8 mouse cellular contexts compared by ENCODE assay signal in the genomic region with DNA sequence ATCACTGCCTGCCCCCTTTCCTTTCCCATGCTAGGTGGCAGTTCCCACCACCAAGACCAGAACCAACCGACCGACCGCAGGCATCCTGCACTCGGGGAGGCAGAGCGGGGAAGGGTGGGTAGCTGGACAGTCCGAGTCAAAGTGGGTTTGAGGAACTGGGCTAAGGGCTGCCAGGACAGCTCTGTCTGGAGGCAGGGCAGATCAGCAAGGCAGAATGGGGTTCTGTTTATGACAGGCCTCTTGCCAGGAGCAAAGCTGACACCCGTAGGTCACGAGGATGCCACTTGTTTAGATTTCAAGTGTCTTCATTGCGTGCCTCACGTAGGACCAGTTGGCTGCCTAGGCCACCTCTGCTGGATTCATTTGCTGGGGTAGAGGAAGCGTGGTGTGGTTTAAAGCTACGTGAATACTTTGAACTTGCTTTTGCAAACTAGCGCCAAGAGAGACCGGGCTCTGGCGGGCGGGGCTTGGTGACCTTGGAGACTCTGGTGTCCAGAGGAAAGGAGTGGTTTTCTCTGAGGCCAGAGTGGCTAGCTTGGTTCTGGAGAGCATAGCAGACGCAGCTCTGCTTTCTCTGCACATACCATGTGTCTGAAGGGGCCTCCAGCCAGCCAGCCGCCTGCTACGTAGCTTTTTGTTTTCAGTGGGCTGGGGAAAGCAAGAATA. TPM values are rescaled to one million over a fixed set of nuclear protein-coding genes. Genes with fewer than 3 reads are reported as not detected.
DNase-seq lines count a peak whose midpoint lies in the region; ATAC-seq lines count a peak whose summit lies in the region.

No protein-coding gene starts in this region.

- peaks cover 50% of the 10 kb centered on the region for H3K36me3 ChIP-seq in forebrain, embryonic 10.5 days (replicated peaks)
- peaks cover 16% of the 10 kb centered on the region; the same call in 1 of the 2 replicates for H3K36me3 ChIP-seq in midbrain, embryonic 12.5 days

- intact Hi-C loops in heart, postnatal 10 days (cut with DNase I), result no loop called here

- H3K9ac ChIP-seq in midbrain, embryonic 12.5 days (replicated peaks), result peak overlapping the region; percentile 39; the same call in 1 of the 2 replicates

- WGBS in forebrain, embryonic 10.5 days, result 81% methylated on average over 19 of the region's 19 CpGs
- WGBS in midbrain, embryonic 12.5 days, result 72% methylated on average over 19 of the region's 19 CpGs

- peak overlapping the region; percentile 76 for H3K27ac ChIP-seq in forebrain, embryonic 10.5 days
- peak overlapping the region; percentile 64 for H3K27ac ChIP-seq in midbrain, embryonic 12.5 days (replicated peaks)

- no peak overlapping the region for H3K4me2 ChIP-seq in midbrain, embryonic 12.5 days (replicated peaks)

- no peaks in the 10 kb centered on the region for H3K9me3 ChIP-seq in forebrain, embryonic 10.5 days
- H3K9me3 ChIP-seq in midbrain, embryonic 12.5 days, result no peaks in the 10 kb centered on the region

- H3K4me3 ChIP-seq in forebrain, embryonic 10.5 days, result no peak overlapping the region
- no peak overlapping the region for H3K4me3 ChIP-seq in midbrain, embryonic 12.5 days

- DNase-seq in embryo, embryonic 10 days (ENCODE audit: low spot score), result peak; percentile 42
- DNase-seq in embryo, embryonic 9.5 days (ENCODE audit: extremely low spot score), result no peak
- no peak for DNase-seq in forebrain, embryonic 10.5 days (ENCODE audit: extremely low spot score, low spot score)
- DNase-seq in heart, postnatal 10 days, result peak; percentile 83 to 84
- peak; percentile 90 to 94 for DNase-seq in kidney, postnatal 25 days
- DNase-seq in frontal cortex, postnatal 36 days (ENCODE audit: low spot score in 2 of 2), result no peak

- peaks cover 75% of the 10 kb centered on the region for H3K4me1 ChIP-seq in forebrain, embryonic 10.5 days
- H3K4me1 ChIP-seq in midbrain, embryonic 12.5 days, result peaks cover 40% of the 10 kb centered on the region

- no peak for ATAC-seq in midbrain, embryonic 12.5 days (ENCODE audit: low FRiP score, low read depth)
- no peak for ATAC-seq in monocyte, adult 5-6 weeks (replicated peaks; ENCODE audit: insufficient number of reproducible peaks, low FRiP score, low TSS enrichment, poor library complexity, severe bottlenecking)

- H3K27me3 ChIP-seq in forebrain, embryonic 10.5 days (ENCODE audit: poor library complexity, severe bottlenecking), result no peaks in the 10 kb centered on the region
- no peaks in the 10 kb centered on the region for H3K27me3 ChIP-seq in midbrain, embryonic 12.5 days

RNA-seq across cellular contexts. Expression of a gene that starts 31.4 kb away (rescaled TPM):
- not detected in 2 replicates for polyA plus RNA-seq in forebrain, embryonic 10.5 days (2016; fragmentation: Nextera tagmentation; extraction: Ambion mirVana)
- total RNA-seq in heart, postnatal 10 days (2021), result not detected
- polyA plus RNA-seq in midbrain, embryonic 12.5 days (2016; fragmentation: Nextera tagmentation; extraction: Ambion mirVana), result not detected in 2 replicates
- 1.6 to 6.0 TPM (median 3.4 TPM) in 3 replicates for total RNA-seq in monocyte, adult 5-6 weeks (2017)

RNA-seq across cellular contexts. Expression of a gene that starts 42.7 kb away (rescaled TPM):
- 38.4 and 43.4 TPM in 2 replicates for polyA plus RNA-seq in forebrain, embryonic 10.5 days (2016; fragmentation: Nextera tagmentation; extraction: Ambion mirVana)
- 10 to 100 TPM; 65.0 to 75.0 TPM for total RNA-seq in heart, postnatal 10 days (2021)
- polyA plus RNA-seq in midbrain, embryonic 12.5 days (2016; fragmentation: Nextera tagmentation; extraction: Ambion mirVana), result 47.6 and 51.5 TPM in 2 replicates
- 45.5 to 72.9 TPM (median 56.5 TPM) in 3 replicates for total RNA-seq in monocyte, adult 5-6 weeks (2017)

RNA-seq across cellular contexts. Expression of a gene that starts 48.2 kb away (rescaled TPM):
- polyA plus RNA-seq in forebrain, embryonic 10.5 days (2016; fragmentation: Nextera tagmentation; extraction: Ambion mirVana), result 13.7 and 13.9 TPM in 2 replicates
- 10 to 100 TPM; 11.7 to 13.6 TPM for total RNA-seq in heart, postnatal 10 days (2021)
- polyA plus RNA-seq in midbrain, embryonic 12.5 days (2016; fragmentation: Nextera tagmentation; extraction: Ambion mirVana), result 17.2 and 17.3 TPM in 2 replicates
- 10.0 to 20.7 TPM (median 12.4 TPM) in 3 replicates for total RNA-seq in monocyte, adult 5-6 weeks (2017)

Comparison
In these comparisons a context has a peak if more than half of its experiments do, and no peak if none do; other contexts are left out.
1. DNase-seq: peak in embryo, embryonic 10 days (single experiment), heart, postnatal 10 days (2 of 2) and kidney, postnatal 25 days (2 of 2); none in embryo, embryonic 9.5 days (single experiment), forebrain, embryonic 10.5 days (single experiment) and frontal cortex, postnatal 36 days (0 of 2).